Mouse (Mus musculus): Measurements from ENCODE around the gene Ccdc120. TPM values are rescaled to one million over a fixed set of nuclear protein-coding genes. Genes with fewer than 3 reads are reported as not detected.

Ccdc120 gene
- polyA plus RNA-seq, 1 experiment from 2014 or later, result 20.7 TPM

DNA sequence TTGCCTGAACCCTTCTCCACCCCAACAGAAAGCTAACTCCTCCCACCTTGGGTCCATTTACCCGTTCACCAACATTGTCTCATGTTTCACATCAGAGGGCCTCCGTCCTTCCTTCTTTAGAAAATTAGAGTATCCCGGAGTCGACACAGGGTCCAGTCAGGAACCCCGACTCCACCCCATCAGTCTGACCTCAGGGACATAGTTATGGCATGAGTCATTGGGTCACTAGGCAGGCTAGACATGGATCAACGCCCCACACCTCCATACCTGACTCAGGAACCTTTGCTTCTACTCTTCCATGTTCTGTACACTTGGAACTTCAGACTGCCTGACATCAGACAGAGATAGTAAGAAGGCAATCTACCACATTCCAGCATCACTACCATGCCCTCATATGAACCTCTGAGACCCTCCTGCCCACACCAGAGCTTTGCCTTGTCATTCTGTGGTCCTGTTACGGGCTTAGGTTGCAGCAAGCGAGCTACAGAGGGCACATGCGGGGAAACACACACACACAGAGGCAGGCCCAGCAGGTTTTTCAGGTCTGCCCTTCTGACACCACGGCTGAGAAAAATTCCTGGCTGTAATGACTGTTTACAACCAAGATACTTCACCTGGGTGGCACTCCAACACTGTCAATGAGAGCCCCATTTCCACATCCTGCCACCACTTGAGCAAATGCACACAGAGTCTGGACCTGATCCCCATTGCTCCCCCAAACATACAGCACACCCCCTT is 10.5 kb downstream of the Ccdc120 start:
- H3K27me3 ChIP-seq (replicated peaks; ENCODE audit: control insufficient read depth, insufficient read depth, low read length), result no peaks in the 10 kb centered on the region
- 40% methylated on average over 10 of the region's 10 CpGs for WGBS
- peak overlapping the region; percentile 83 for H3K27ac ChIP-seq (ENCODE audit: low read depth, low read length)
- peak; percentile 82 for ATAC-seq
- no peak for TF ChIP-seq CTCF (IDR thresholded peaks at IDR 0.05; ENCODE audit: low read depth)
- peaks cover 11% of the 10 kb centered on the region; the same call in 1 of the 2 replicates for H3K36me3 ChIP-seq (ENCODE audit: control insufficient read depth, insufficient read depth)
- H3K9ac ChIP-seq (ENCODE audit: low read depth, low read length), result no peak overlapping the region
- H3K4me1 ChIP-seq (replicated peaks; ENCODE audit: control insufficient read depth, insufficient read depth, low read length), result no peaks in the 10 kb centered on the region
- peak overlapping the region; percentile 18 for H3K4me3 ChIP-seq (ENCODE audit: low read depth, low read length)
- H3K9me3 ChIP-seq (ENCODE audit: control insufficient read depth), result no peaks in the 10 kb centered on the region
- H3K4me2 ChIP-seq (replicated peaks; ENCODE audit: low read depth), result peak overlapping the region; percentile 45

GRCm38 (mm10) chrX:7739336-7740081 is 11.2 kb downstream of the Ccdc120 start:
- 47% methylated on average over 14 of the region's 14 CpGs for WGBS
- Histone ChIP-seq H3K9ac (ENCODE audit: low read depth, low read length) (no peak overlapping the region), H3K27ac (ENCODE audit: low read depth, low read length) (peak overlapping the region; percentile 83), H3K27me3 (replicated peaks; ENCODE audit: control insufficient read depth, insufficient read depth, low read length) (no peaks in the 10 kb centered on the region), H3K4me1 (replicated peaks; ENCODE audit: control insufficient read depth, insufficient read depth, low read length) (no peaks in the 10 kb centered on the region), H3K4me3 (ENCODE audit: low read depth, low read length) (no peak overlapping the region; the same call in 1 of the 2 replicates), H3K9me3 (ENCODE audit: control insufficient read depth) (no peaks in the 10 kb centered on the region), H3K36me3 (ENCODE audit: control insufficient read depth, insufficient read depth) (peaks cover 11% of the 10 kb centered on the region; the same call in 1 of the 2 replicates), H3K4me2 (replicated peaks; ENCODE audit: low read depth) (peak overlapping the region; percentile 48)
- no peak for TF ChIP-seq CTCF (IDR thresholded peaks at IDR 0.05; ENCODE audit: low read depth)
- peak; percentile 82 for ATAC-seq

DNA sequence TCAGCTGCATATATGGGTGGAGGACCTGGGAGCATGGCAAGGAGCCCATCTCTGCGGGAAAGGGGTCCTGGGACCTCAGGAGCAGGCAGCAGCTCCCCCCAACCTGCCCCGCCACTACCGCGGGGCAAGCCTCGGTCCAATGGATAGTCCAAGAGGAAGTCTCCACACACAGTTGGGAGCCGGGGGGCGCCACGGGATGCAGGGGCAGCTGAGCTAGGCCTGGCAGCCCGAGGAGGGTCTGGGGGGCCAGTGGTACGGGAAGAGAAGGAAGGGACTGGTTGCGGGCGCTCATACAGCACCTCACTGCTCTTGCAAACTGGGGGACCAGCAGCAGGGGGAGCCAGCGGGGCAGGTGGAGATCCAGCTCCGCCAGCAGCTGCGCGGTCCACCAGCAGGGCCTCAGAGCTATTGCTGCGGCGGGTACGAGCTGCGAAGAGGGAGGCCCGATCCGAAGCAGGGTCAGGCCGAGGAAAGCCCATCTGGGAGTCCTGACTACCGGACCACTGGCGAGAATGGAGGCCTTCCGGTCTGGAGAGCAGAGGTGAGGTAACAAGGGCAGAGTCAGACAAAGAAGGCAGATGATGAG is 17.0 kb downstream of the Ccdc120 start:
- Histone ChIP-seq H3K9ac (ENCODE audit: low read depth, low read length) (no peak overlapping the region), H3K9me3 (ENCODE audit: control insufficient read depth) (no peaks in the 10 kb centered on the region), H3K4me2 (replicated peaks; ENCODE audit: low read depth) (no peak overlapping the region), H3K27ac (ENCODE audit: low read depth, low read length) (no peak overlapping the region), H3K4me1 (replicated peaks; ENCODE audit: control insufficient read depth, insufficient read depth, low read length) (no peaks in the 10 kb centered on the region), H3K4me3 (ENCODE audit: low read depth, low read length) (no peak overlapping the region), H3K27me3 (replicated peaks; ENCODE audit: control insufficient read depth, insufficient read depth, low read length) (no peaks in the 10 kb centered on the region), H3K36me3 (ENCODE audit: control insufficient read depth, insufficient read depth) (peaks cover 11% of the 10 kb centered on the region; the same call in 1 of the 2 replicates)
- 0 out of 2 replicates have a peak, but pooled peaks have one; percentile 15 for ATAC-seq
- TF ChIP-seq CTCF (IDR thresholded peaks at IDR 0.05; ENCODE audit: low read depth), result peak; percentile 76
- 35% methylated on average over 21 of the region's 26 CpGs for WGBS

DNA sequence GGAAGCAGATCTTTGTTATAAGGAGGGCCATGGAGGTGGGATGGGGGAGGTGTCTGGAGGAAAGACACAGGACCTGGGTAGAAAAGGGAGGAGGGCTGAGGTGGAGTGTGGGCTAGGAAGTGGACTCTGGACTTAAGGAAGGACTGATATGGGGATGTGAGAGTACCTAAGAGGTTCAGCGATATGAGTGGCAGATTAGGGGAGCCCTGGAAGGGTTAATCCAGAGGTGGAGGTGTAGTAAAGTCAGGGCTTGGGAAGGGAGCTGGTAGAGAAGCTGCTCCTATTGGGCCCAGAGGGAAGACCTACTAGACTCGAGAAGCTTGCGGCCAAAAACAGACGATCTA is 21.8 kb downstream of the Ccdc120 start:
- Histone ChIP-seq H3K4me3 (ENCODE audit: low read depth, low read length) (peak overlapping the region; percentile 39), H3K27me3 (replicated peaks; ENCODE audit: control insufficient read depth, insufficient read depth, low read length) (no peaks in the 10 kb centered on the region), H3K9me3 (ENCODE audit: control insufficient read depth) (no peaks in the 10 kb centered on the region), H3K36me3 (ENCODE audit: control insufficient read depth, insufficient read depth) (no peaks in the 10 kb centered on the region; the same call in 1 of the 2 replicates), H3K27ac (ENCODE audit: low read depth, low read length) (no peak overlapping the region), H3K9ac (ENCODE audit: low read depth, low read length) (no peak overlapping the region), H3K4me2 (replicated peaks; ENCODE audit: low read depth) (peak overlapping the region; percentile 68), H3K4me1 (replicated peaks; ENCODE audit: control insufficient read depth, insufficient read depth, low read length) (no peaks in the 10 kb centered on the region)
- no peak for TF ChIP-seq CTCF (IDR thresholded peaks at IDR 0.05; ENCODE audit: low read depth)
- ATAC-seq, result peak; percentile 49; the same call in 1 of the 2 replicates
- WGBS, result 29% methylated on average over 4 of the region's 4 CpGs

- Histone ChIP-seq H3K4me1 (replicated peaks; ENCODE audit: control insufficient read depth, insufficient read depth, low read length) (no peaks in the 10 kb centered on the region), H3K36me3 (ENCODE audit: control insufficient read depth, insufficient read depth) (no peaks in the 10 kb centered on the region; the same call in 1 of the 2 replicates), H3K4me2 (replicated peaks; ENCODE audit: low read depth) (peak within 1 kb of the TSS; percentile 68), H3K4me3 (ENCODE audit: low read depth, low read length) (peak within 1 kb of the TSS; percentile 39), H3K27ac (ENCODE audit: low read depth, low read length) (peak within 1 kb of the TSS; percentile 68), H3K9me3 (ENCODE audit: control insufficient read depth) (no peaks in the 10 kb centered on the region), H3K9ac (ENCODE audit: low read depth, low read length) (no peak within 1 kb of the TSS), H3K27me3 (replicated peaks; ENCODE audit: control insufficient read depth, insufficient read depth, low read length) (no peaks in the 10 kb centered on the region)
- no peak for TF ChIP-seq CTCF (IDR thresholded peaks at IDR 0.05; ENCODE audit: low read depth)
- ATAC-seq, result peak; percentile 87
- WGBS, result 19% methylated on average over 42 of the region's 42 CpGs
Observed at GRCm38 (mm10) chrX:7728215-7728921, 22.3 kb downstream of the Ccdc120 start, which contains the start of gene Praf2. Gene Praf2 (plus strand): TSS chrX:7728439.

All from intestine, postnatal 0 days (tissue).